Mouse (Mus musculus) MEL (cell line): ENCODE measurements around the gene 4930519G04Rik. TPM values are rescaled to one million over a fixed set of nuclear protein-coding genes. Genes with fewer than 3 reads are reported as not detected.

Experiments used
- DNase-seq: peaks from one replicate; pipeline ENCODE4 v3.0.0; 2011; ENCODE audit warnings: low read depth, low spot score
- H3K27ac ChIP-seq: 2 replicates; pipeline ENCODE4 v1.5.1; 2012; ENCODE audit warnings: low read depth, mild to moderate bottlenecking, control low read depth, low read length, moderate library complexity; ENCODE audit not compliant: control insufficient read depth
- H3K27me3 ChIP-seq, 2 experiments: fragments of 150-350 bp in 1 of 2; sonication (generic) in 1 of 2; 2 replicates each; pipeline ENCODE4 v1.6.1; 2012; ENCODE audit warnings: low read length in 2 of 2, mild to moderate bottlenecking in 2 of 2, improper control_type of control experiment in 1 of 2, moderate library complexity in 1 of 2; ENCODE audit not compliant: insufficient read depth in 2 of 2, control insufficient read depth in 1 of 2
- H3K36me3 ChIP-seq, 2 experiments: 2 replicates each; pipeline ENCODE4 v1.6.1; 2012 to 2014; ENCODE audit warnings: low read length in 2 of 2, improper control_type of control experiment in 1 of 2, inconsistent platforms in 1 of 2, mild to moderate bottlenecking in 1 of 2; ENCODE audit not compliant: insufficient read depth in 2 of 2, control insufficient read depth in 1 of 2
- H3K4me1 ChIP-seq, 2 experiments: fragments of 150-350 bp in 1 of 2; sonication (generic) in 1 of 2; 2 replicates each; pipeline ENCODE4 v1.6.1; 2012; ENCODE audit warnings: low read length in 2 of 2, improper control_type of control experiment in 1 of 2, mild to moderate bottlenecking in 1 of 2; ENCODE audit not compliant: insufficient read depth in 2 of 2, control insufficient read depth in 1 of 2
- H3K4me3 ChIP-seq, 2 experiments: fragments of 150-350 bp in 1 of 2; sonication (generic) in 1 of 2; 2 replicates each; pipeline ENCODE4 v1.5.1; 2012; ENCODE audit warnings: low read depth in 2 of 2, low read length in 2 of 2, mild to moderate bottlenecking in 2 of 2, moderate library complexity in 2 of 2, control low read depth in 1 of 2, improper control_type of control experiment in 1 of 2; ENCODE audit not compliant: control insufficient read depth in 1 of 2, insufficient read depth in 1 of 2
- H3K79me2 ChIP-seq: 2 replicates; pipeline ENCODE4 v1.6.1; 2012; ENCODE audit warnings: mild to moderate bottlenecking, low read length, moderate library complexity; ENCODE audit not compliant: control insufficient read depth, poor library complexity, insufficient read depth
- H3K9ac ChIP-seq: 2 replicates; pipeline ENCODE4 v1.6.1; 2012; ENCODE audit warnings: low read depth, mild to moderate bottlenecking, control low read depth, low read length, moderate library complexity; ENCODE audit not compliant: control insufficient read depth, poor library complexity, severe bottlenecking
- H3K9me3 ChIP-seq: fragments of 150-350 bp; sonication (generic); replicated peaks from 2 replicates; pipeline ENCODE4 v1.6.1; 2012; ENCODE audit warnings: mild to moderate bottlenecking, low read length, improper control_type of control experiment, moderate library complexity; ENCODE audit not compliant: insufficient read depth
- BHLHE40 ChIP-seq: IDR thresholded peaks from 2 replicates; pipeline ENCODE4 v1.6.1; 2012; ENCODE audit warnings: low read depth, mild to moderate bottlenecking, inconsistent platforms, low read length, improper control_type of control experiment, borderline replicate concordance
- CHD1 ChIP-seq: IDR thresholded peaks from 2 replicates; pipeline ENCODE4 v1.6.1; 2012; ENCODE audit warnings: low read depth, mild to moderate bottlenecking, inconsistent platforms, low read length, improper control_type of control experiment
- CHD2 ChIP-seq: IDR thresholded peaks from 2 replicates; pipeline ENCODE4 v1.6.1; 2011; ENCODE audit warnings: low read length, improper control_type of control experiment
- EP300 ChIP-seq, 2 experiments: IDR thresholded peaks; 2 replicates each; pipeline ENCODE4 v1.6.1; 2011; ENCODE audit warnings: improper control_type of control experiment in 2 of 2, low read length in 2 of 2, low read depth in 1 of 2, mild to moderate bottlenecking in 1 of 2
- ETS1 ChIP-seq: IDR thresholded peaks from 2 replicates; pipeline ENCODE4 v1.6.1; 2012; ENCODE audit warnings: low read depth, mild to moderate bottlenecking, inconsistent platforms, low read length, improper control_type of control experiment, moderate library complexity
- KAT2A ChIP-seq: conservative IDR thresholded peaks from 2 replicates; pipeline ENCODE4 v1.6.1; 2012; ENCODE audit warnings: low read depth, low read length, improper control_type of control experiment, inconsistent platforms
- MAX ChIP-seq: IDR thresholded peaks from 2 replicates; pipeline ENCODE4 v1.6.1; 2011; ENCODE audit warnings: low read length, improper control_type of control experiment
- MAZ ChIP-seq: IDR thresholded peaks from 2 replicates; pipeline ENCODE4 v1.6.1; 2012; ENCODE audit warnings: low read depth, mild to moderate bottlenecking, inconsistent platforms, low read length, improper control_type of control experiment
- MXI1 ChIP-seq: IDR thresholded peaks from 2 replicates; pipeline ENCODE4 v1.6.1; 2011; ENCODE audit warnings: mild to moderate bottlenecking, low read depth, low read length, improper control_type of control experiment
- MYC ChIP-seq: IDR thresholded peaks from 2 replicates; pipeline ENCODE4 v1.6.1; 2011; ENCODE audit warnings: low read depth, mild to moderate bottlenecking, low read length, improper control_type of control experiment, moderate library complexity
- NRF1 ChIP-seq: IDR thresholded peaks from 2 replicates; pipeline ENCODE4 v1.6.1; 2014; ENCODE audit warnings: low read depth, mild to moderate bottlenecking, inconsistent platforms, low read length, improper control_type of control experiment, moderate library complexity; ENCODE audit not compliant: poor library complexity, insufficient read depth, severe bottlenecking
- POLR2A ChIP-seq, 2 experiments: IDR thresholded peaks; 2 replicates each; pipeline ENCODE4 v1.6.1; 2011 to 2012; ENCODE audit warnings: low read length in 2 of 2, mild to moderate bottlenecking in 2 of 2, control low read depth in 1 of 2, improper control_type of control experiment in 1 of 2, low read depth in 1 of 2, moderate library complexity in 1 of 2; ENCODE audit not compliant: control insufficient read depth in 1 of 2, insufficient read depth in 1 of 2, poor library complexity in 1 of 2
- POLR2AphosphoS5 ChIP-seq: IDR thresholded peaks from 2 replicates; pipeline ENCODE4 v1.6.1; 2012; ENCODE audit warnings: low read depth, borderline replicate concordance, mild to moderate bottlenecking, inconsistent platforms, low read length, moderate library complexity, mixed read lengths
- RAD21 ChIP-seq: IDR thresholded peaks from 2 replicates; pipeline ENCODE4 v1.6.1; 2011; ENCODE audit warnings: mild to moderate bottlenecking, low read depth, low read length, improper control_type of control experiment
- SIN3A ChIP-seq: IDR thresholded peaks from 2 replicates; pipeline ENCODE4 v1.6.1; 2012; ENCODE audit warnings: low read length, improper control_type of control experiment, inconsistent platforms
- TCF12 ChIP-seq: IDR thresholded peaks from 2 replicates; pipeline ENCODE4 v1.6.1; 2014; ENCODE audit warnings: low read depth, mild to moderate bottlenecking, inconsistent platforms, low read length, improper control_type of control experiment, moderate library complexity
- USF2 ChIP-seq, 2 experiments: IDR thresholded peaks; 2 replicates each; pipeline ENCODE4 v1.6.1; 2011 to 2012; ENCODE audit warnings: improper control_type of control experiment in 2 of 2, low read length in 2 of 2, borderline replicate concordance in 1 of 2, inconsistent platforms in 1 of 2, low read depth in 1 of 2, mild to moderate bottlenecking in 1 of 2; ENCODE audit not compliant: insufficient read depth in 1 of 2
- polyA plus RNA-seq, 2 experiments: library from polyadenylated mRNA; stranded (reverse) in 1 of 2; unstranded in 1 of 2; fragments of >175 nt in 1 of 2; fragments of >200 nt in 1 of 2; gene quantifications; 2 replicates each; pipeline versions ENCODE4 v1.2.1 to v1.2.4; 2012; ENCODE audit warnings: low replicate concordance in 2 of 2, low read depth in 1 of 2; ENCODE audit not compliant: insufficient read length in 2 of 2, insufficient read depth in 1 of 2, missing spikeins in 1 of 2
- total RNA-seq: library from RNA; depleted of rRNA; stranded (reverse); fragments of 300-350 nt; gene quantifications from 2 replicates; pipeline ENCODE4 v1.2.3, GENCODE M21; 2012

4930519G04Rik gene
- total and polyA plus RNA-seq, 3 experiments = not detected

DNA sequence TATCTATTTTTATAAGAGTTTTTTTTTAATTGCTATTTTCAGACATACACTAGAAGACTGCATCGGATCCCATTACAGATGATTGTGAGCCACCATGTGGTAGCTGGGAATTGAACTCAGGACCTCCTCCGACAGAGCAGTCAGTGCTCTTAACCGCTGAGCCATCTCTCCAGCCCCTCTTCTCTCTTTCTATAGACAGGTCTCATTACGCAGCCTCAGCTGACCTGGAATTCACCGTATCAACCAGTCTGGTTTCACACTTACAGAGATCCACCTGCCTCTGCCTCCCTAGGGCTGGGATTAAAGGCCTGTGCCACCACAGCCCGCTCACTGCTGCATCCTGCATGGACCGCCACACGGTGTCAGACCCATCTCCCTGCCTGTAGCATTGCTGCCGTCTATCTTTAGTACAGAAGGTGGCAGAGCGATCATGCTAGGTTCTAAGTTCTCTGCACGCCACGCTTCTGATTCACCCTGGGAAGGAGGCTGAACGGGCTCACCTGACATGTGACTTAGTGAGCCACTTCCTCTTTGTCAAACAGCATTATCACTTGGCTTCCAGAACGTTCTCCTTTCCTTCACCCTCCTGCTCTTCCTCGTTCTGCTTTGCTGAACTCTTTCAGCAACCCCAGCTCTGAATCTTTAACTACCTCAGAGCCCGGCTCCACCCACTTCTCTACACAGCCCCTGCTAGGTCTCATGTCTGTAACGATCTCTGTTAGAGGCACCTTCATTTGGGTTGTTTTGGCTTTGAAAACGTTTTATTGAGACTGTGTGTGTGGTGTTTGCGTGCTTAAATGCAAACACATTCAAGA, 68.3 kb downstream of the 4930519G04Rik start (continued):
- TF ChIP-seq NRF1 = no peak
- peak; percentile 79 for TF ChIP-seq ETS1
- peak; percentile 91 for TF ChIP-seq MXI1
- peak; percentile 20 for TF ChIP-seq RAD21

DNA sequence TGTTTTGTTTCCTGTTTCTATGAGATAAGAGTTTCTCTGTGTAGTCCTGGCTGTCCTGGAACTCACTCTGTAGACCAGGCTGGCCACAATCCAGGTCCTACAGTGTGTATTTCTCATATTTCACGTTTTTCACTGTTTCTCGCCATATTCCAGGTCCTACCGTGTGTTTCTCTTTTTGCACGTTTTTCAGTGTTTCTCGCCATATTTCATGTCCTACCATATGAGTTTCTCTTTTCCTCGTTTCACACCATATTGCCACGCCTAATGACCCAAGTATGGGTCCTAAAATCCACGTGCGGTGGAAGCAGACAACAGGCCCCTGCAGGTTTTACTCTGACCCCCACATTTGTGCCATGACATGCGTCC, 68.9 kb downstream of the 4930519G04Rik start:
- H3K27me3 ChIP-seq = no peaks in the 10 kb centered on the region
- TF ChIP-seq MXI1 (peak; percentile 9; the same call in 1 of the 2 replicates), CHD2 (no peak), SIN3A (0 out of 2 replicates have a peak, but pooled peaks have one; percentile 47), KAT2A (no peak), MYC (0 out of 2 replicates have a peak, but pooled peaks have one; percentile 14), MAZ (no peak), TCF12 (no peak), CHD1 (peak; percentile 92), POLR2A (IDR thresholded peaks at IDR 0.05; ENCODE audit: control insufficient read depth in 1 of 2, insufficient read depth in 1 of 2, low read depth in 1 of 2, low read length in 2 of 2, poor library complexity in 1 of 2) (no peak; a peak in 1 of 4 replicates), MAX (peak; percentile 29; the same call in 1 of the 2 replicates), BHLHE40 (peak; percentile 25; the same call in 1 of the 2 replicates), POLR2AphosphoS5 (no peak), EP300 (IDR thresholded peaks at IDR 0.05; ENCODE audit: low read depth in 1 of 2, low read length in 2 of 2) (peak in 1 of 2 experiments; percentile 2; a peak in 1 of 4 replicates), USF2 (IDR thresholded peaks at IDR 0.05; ENCODE audit: borderline replicate concordance in 1 of 2, insufficient read depth in 1 of 2, low read depth in 1 of 2, low read length in 2 of 2) (no peak)
- peaks cover 3% of the 10 kb centered on the region; the same call in 1 of the 2 replicates for H3K79me2 ChIP-seq
- H3K9me3 ChIP-seq = no peaks in the 10 kb centered on the region
- peaks cover 0 to 30% of the 10 kb centered on the region in 2 experiments; a peak in 2 of 4 replicates for H3K36me3 ChIP-seq
- H3K27ac ChIP-seq = peak overlapping the region; percentile 98
- H3K4me1 ChIP-seq = peaks cover 9 to 47% of the 10 kb centered on the region in 2 experiments
- peak overlapping the region; percentile 50 to 74 for H3K4me3 ChIP-seq
- H3K9ac ChIP-seq = peak overlapping the region; percentile 78
- no peak for DNase-seq
